Mouse (Mus musculus) right cerebral cortex, adult 18-20 months (tissue): ENCODE measurements around the gene Myl6b.
"Not testable (repeated sequence)": the region's sequence is repeated elsewhere in the genome, so short reads cannot be mapped to it uniquely, and the experiment has no call there.

Experiments used
- DNase-seq: peaks from one replicate; pipeline ENCODE4 v3.0.0; 2022; ENCODE audit warnings: mixed read lengths

The Myl6b gene

DNA sequence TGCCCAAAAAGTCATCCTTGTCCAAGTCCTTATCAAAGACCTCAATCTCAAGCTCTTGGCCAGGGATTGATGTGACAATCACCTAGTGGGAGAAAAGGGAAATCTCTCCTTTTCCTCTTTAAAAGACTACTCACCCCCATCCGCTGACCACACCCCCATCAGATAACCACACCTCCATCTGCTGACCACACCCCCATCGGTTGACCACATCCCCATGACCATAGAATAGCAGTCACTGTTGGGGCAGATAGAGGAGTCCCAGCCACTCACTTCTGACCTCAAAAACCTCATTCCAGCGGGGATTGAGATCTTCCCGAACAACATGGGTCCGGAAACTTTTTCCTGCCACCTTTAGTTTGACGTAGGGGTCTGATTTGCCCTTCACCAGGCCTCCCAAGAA lies 18.2 kb upstream of the Myl6b start:
- no peak for DNase-seq

DNA sequence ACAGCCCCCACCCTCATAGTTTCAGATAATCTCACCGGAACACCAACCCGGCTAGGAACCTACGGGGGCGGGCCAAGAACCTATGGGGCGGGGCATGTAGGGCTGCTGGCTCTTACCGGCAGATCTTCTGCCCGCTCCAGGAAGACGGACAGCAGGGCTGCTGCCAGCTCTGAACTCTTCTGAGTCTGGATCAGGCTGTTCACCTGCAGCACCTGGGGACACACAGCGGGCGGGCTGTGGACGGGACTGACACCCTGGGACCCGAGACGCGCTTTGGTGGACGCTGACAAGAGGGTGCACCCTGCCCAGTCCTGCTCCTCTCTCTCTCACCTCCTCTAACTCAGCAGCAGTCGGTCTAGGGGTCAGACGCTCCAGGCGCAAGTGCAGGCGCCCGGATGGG lies 17.5 kb upstream of the Myl6b start:
- no peak for DNase-seq

DNA sequence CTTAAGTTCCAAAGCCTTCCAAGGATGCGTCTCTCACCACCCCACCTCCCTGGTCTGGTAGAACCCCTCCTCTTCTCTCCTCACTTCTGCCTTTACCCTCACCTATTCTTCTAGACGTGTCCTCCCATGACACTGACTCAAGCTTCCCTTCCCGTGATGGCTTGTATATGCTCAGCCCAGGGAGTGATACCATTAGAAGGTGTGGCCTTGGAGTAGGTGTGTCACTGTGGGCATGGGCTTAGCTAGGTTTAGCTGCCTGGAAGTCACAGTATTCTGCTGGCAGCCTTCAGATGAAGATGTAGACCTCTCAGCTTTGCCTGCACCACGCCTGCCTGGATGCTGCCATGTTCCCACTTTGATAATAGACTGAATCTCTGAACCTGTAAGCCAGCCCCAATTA lies 16.6 kb upstream of the Myl6b start:
- DNase-seq: no peak

DNA sequence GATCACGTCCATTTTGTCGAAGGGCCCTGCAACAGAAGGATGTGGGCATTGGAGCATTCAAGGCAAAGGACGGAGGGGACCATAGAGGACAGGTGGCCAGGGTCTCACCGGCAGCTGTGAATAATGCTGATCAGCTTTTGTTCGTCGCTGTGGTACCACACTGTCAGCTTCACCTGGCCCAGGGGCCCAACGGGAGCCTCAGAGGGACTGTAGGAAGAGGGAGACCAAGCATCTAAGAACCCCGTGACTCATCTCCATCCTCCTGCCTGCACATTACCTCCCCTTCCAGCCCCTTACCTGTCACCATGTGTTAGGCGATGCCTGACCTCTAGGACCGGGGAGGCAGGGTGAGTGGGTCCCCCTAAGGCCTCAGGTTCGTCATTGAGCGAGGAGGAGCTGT lies 13.3 kb upstream of the Myl6b start:
- DNase-seq: no peak

DNA sequence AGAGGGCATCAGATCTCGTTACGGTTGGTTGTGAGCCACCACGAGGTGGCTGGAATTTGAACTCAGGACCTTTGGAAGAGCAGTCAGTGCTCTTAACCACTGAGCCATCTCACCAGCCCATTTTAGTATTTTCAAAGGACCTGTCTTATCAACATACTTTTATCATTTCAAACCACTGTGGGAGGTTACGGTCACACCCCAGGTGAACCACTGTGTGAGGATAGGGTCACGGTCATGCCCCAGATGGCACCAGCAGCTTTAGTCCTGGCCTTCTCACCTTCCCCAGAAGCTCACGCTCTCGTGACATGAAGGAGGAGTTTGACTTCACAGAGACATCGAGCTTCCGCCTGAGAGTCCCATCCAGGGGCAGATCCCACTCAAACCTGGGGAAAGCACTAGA lies 12.7 kb upstream of the Myl6b start:
- DNase-seq: no peak

DNA sequence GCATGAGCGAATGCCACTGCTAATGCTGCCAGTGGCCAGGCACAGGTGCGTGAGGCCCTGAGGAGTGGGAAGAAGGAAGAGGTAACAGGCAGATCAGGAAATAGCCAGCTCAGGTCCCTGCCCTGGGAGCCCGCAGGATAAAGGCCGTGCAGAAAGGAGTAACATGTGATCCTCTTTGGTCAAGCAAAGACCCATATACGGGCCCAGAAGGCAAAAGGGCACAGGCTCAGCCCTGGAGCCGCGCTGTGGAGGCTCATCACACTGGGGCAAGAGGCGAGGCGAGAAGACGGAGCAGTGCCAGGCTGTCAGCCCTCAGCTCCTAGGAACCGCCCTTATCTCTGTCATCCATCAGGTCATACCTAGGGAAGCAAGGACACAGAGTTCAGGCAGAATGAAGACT lies 11.8 kb upstream of the Myl6b start:
- DNase-seq: no peak

DNA sequence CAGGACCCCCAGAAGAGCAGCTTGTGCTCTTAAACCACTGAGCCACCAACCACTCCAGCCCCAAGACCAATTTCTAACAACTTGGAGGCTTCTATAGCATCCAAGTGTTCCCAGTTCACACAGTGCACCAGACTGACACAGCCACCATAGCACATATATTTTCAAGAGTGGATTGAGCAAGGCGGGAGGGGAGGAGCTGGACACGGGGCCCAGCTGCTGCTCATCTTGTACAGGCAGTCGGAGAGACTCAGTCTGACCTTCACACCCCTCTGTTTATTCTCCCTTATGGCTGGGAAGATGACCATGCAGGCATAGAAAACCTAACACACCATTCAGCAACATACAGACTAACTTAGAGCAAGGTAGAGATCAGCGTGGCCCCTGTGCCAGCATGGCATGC lies 11.3 kb upstream of the Myl6b start:
- DNase-seq: no peak

DNA sequence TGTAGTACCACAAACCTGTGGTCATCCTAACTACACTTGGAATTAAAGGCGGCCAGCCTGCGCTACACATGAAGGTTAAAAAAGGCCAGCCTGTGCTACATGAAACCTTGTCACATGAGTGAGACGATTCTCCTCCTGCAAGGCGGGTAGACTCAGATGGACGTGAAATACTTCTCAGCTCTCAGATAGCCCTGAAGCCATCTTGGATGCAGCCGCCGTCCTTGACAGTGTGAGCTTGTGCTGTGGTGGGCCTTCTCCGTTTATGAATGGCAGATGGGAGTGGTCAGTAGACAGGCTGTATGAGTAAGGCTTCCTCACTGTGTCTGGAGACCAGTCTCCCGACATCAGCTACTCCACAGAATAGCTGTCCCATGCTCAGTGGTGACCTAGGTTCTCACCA lies 10.7 kb upstream of the Myl6b start:
- DNase-seq: no peak

DNA sequence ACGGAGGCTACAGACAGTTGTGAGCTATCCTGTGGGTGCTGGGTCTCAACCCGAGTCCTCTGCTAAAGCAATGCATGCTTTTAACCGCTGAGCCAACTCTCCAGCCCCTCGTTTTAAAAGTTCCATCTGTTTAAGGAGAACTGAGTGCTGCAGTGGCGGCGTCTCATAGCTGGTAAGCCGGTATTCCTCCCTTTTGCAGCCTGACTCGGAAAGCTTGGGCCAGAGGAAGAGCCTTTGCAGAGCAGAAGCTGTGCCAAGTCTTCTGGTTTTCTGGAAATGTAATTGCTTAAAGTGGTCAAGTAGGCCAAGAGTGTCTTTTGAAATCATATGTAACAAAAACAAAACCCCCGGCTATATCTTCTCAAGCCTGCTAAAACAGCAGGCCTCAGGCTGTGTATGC lies 9.8 kb upstream of the Myl6b start:
- no peak for DNase-seq

DNA sequence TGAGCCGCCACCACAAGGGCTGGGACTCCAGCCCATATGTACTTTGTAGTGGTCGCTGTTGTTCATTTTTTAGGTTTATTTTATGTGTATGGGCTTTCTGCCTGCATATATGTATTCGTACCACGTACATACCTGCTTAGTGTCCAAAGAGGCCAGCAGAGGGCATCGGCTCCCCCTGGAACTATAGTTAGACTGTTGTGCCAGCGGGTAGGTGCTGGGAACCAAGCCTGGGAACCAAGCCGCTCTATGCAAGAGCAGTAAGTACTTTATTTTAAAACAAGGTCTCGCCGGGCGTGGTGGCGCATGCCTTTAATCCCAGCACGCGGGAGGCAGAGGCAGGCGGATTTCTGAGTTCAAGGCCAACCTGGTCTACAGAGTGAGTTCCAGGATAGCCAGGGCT lies 7.5 kb upstream of the Myl6b start:
- DNase-seq: no peak

DNA sequence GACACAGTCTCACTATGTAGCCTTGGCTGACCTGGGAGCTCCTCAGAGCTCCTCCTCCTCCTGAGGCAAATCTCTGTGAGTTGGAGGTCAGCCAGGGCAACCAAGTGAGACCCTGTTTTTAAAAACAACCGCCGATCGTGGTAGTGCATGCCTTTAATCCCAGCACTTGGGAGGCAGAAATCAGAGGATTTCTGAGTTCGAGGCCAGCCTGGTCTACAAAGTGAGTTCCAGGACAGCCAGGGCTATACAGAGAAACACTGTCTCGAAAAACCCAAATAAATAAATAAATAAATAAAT lies 6.8 kb upstream of the Myl6b start:
- not testable (repeated sequence) for DNase-seq

DNA sequence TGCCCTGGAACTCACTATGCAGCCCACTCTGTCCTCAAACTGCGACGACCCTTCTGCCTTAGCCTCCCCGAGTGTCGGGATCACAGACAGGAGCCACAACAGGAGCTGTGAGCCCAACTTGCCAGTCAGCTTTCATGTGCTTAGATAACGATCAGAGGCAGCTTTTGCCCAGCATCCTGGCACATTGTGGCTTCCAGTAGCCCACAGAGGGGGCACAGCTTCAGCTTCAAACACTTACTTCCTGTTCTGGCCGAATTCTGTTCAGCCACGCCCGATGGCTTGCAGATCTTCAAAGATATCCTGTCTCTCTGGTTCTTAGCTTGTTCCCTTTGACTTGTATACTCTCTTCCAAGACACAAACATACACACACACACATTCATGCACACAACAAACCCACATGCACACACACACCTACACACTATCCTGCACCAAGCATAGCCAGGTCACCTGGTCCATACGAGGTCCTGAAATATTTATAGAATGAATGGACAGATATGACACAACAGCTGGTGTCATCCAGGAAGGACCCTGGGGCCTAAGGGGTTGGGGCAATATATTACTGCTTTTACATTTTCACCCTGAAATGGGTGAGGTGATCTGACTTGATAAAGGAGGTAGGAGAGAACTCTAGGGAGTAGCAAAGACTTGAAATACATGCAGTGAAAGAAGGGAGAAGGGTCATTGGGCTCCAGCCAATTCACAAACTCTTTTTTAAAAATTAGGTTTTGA lies 6.3 kb upstream of the Myl6b start:
- DNase-seq: no peak

DNA sequence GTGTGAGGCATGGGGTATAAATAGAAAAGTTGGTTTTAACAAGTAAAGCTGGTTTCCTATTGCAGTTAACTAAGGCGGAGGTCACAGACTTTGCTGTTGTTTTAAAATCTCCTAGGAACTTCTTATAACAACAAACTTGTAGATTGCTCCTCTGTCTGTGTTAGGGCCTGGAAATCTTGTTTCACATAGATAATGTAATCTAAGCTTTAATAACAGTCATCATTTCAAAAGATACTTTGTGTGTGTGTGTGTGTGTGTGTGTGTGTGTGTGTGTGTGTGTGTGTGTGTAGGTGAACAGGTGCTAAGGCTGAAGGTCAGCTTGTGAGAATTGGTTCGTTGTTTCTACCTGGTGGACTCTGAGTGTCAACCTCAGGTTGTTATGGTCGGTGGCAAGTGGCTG lies 5.5 kb upstream of the Myl6b start:
- no peak for DNase-seq

DNA sequence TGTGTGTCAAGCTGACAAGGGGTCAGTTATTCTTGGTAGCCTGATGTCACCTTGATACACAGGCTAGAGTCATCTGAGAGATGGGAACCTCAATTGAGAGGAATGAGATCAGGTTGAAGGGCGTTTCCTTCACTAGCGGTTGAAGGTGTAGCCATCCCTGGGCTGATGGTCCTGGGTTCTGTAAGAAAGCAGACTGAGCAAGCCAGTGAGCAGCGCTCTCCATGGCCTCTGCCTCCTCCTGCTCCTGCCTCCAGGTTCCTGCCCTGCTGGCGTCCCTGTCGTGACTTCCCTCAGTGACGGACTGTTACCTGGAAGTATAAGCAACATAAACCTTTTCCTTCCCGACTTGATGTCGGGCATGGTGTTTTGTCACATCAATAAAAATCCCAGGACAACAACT lies 5.0 kb upstream of the Myl6b start:
- no peak for DNase-seq

DNA sequence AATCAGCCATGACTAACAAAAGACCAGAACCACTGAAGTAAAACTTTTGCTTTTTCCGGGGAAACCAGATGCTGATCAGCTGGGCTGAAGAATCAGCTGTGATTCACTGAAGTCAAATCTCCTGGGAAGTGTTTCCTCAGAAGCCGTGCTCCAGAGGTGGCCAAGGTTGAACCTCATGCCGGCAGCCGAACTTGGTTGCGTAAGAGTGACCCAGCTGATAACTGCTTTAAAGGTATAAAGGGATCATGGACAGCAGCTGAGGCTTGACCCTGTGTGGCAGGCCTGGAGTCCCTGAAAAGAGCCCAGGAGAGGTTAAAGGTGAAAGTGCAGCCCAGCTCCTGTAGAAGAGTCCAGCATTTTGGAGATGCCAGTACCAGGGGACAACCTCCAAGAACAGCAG lies 3.9 kb upstream of the Myl6b start:
- DNase-seq: no peak

DNA sequence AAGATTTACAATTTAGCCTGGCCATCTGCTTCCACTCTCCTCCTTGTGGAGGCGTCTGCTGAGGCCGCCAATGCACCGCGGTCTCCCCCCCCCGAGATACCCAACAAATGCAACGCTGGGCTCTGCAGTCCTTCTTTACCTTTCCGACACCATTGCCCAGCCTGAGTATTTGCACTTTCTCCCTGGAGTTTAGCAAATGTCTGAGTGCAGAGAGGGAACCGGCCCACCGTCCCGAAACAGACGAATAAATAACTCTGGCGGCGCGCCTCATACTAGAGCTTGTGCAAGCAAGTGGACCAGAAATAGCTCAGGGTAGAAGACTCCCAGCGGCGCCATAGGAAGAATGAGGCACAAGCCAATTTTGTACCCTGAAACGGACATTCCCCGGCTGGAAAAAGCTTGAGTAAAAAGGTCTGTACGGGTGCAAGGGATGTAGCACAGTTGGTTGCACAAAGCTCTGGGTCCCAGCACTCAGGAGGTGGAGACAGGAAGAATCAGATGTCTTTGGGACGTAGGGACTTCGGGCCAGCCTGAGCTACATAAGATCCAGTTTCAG lies 709 bp upstream of the Myl6b start:
- peak; percentile 58 for DNase-seq

DNA sequence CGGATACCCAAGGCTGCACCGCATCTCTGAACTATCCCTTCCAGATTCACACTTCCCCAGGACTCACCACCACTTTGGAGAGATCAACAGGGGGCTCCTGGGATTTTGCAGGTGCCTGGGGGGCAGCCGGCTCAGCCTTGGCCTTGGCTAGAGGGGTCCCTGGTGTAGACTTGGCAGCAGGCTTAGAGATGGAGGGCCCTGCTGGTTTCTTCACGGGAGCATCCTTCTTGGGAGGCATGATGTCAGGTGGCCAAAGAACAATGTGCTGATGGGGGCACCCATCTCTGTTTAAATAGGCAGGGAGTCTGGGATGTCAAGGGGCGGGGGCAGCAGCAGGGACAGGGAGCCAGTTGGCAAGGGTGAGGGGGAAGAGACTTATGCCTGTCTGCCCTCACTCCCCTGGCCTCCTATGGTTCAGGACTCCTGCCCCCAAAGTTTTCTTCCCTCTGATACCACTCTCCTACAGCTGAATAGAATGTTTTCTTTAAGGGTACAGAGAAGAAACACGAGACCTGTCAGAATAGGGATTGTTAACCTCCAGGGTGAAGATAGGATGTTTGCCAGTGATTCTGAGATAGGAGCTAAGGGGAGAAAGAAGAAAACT lies 1.2 kb downstream of the Myl6b start:
- no peak for DNase-seq

DNA sequence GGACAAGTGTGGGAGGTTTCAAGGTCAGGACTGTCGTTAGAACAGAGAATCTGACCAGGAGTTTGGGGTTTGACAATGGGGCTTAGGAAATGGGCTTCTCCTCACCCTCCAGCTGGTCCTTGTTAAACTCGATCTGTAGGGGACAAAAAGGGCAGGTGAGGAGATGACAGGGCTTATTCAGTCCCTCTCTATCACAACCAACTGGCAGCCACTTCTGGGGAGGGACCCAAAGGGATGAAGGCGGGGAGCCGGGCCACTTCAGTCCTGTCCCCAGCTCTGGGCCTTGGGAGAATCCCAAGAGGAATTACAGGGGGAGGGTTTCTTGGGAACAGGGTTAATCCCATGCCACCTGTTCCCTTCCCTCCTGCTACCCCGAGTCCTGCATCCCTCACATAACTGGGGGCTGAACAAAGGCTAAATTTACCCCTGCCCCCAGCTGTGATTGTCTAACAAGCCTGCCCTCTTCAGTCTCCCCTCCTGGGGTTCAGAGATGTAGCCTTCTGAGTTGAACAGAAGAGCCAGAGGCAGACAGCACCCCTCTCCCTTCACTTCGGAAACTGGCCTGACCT lies 1.9 kb downstream of the Myl6b start:
- no peak for DNase-seq

DNA sequence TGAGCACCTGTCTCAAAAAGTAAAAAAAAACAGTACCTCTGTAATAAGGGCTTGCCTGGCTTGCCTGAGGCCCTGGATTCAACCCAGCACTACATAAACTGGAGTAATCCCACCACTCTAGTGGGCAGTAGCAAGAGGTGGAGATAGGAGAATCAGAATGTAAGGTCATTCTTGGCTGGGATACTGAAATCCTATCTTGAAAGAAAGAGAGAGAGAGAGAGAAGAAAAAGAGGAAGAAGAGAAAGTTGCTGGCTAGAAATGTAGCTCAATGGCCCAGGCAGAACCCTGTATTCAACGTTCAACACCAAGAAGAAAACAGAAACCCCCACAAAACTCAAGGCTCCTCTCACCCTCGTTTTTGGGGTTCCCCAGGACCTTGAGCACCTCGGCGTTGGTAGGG lies 2.6 kb downstream of the Myl6b start:
- DNase-seq: no peak

DNA sequence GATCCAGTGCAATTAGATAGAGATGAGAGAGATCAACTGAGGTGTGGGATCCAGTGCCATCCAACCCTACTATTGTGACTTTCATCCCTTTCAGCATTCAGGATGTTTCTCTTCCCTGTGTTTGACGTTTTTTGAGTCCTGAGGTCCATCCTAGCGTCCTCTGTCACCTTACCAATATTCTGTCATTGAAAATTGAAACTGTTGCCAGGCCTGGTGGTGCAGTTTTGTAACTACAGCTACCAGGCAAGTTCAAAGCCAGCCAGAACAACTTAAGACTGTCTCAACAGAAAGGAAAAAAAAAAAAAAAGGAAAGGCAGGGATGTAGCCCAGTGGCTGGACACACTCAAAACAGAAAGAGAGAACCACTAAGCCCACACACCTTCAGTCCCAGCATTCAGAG lies 3.2 kb downstream of the Myl6b start:
- no peak for DNase-seq

DNA sequence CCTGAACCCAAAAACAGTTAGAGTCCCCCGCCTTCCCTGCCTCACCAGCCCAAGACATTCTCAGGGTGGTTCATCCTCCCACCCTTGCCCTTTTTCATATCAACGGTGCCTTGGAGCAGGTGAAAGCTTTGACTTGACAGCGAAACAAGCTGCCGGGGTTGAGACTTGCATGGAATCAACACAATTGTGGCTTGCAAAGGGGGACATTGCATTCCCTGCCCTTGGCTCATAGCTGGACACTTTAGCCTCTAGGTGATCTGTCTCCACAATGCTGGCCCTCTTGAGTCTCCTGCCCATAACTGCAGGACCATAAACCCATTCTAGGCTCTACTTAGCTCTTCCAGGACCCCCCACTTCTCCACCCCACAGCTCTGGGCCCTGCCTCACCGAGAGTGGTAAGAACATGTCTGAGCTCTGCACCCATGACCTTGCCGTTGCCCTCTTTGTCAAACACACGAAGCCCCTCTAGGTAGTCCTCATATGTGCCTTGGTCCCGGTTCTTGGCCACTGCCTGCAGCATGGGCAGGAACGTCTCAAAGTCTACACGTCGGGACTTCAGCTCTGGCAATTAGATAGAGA lies 3.7 kb downstream of the Myl6b start:
- no peak for DNase-seq

DNA sequence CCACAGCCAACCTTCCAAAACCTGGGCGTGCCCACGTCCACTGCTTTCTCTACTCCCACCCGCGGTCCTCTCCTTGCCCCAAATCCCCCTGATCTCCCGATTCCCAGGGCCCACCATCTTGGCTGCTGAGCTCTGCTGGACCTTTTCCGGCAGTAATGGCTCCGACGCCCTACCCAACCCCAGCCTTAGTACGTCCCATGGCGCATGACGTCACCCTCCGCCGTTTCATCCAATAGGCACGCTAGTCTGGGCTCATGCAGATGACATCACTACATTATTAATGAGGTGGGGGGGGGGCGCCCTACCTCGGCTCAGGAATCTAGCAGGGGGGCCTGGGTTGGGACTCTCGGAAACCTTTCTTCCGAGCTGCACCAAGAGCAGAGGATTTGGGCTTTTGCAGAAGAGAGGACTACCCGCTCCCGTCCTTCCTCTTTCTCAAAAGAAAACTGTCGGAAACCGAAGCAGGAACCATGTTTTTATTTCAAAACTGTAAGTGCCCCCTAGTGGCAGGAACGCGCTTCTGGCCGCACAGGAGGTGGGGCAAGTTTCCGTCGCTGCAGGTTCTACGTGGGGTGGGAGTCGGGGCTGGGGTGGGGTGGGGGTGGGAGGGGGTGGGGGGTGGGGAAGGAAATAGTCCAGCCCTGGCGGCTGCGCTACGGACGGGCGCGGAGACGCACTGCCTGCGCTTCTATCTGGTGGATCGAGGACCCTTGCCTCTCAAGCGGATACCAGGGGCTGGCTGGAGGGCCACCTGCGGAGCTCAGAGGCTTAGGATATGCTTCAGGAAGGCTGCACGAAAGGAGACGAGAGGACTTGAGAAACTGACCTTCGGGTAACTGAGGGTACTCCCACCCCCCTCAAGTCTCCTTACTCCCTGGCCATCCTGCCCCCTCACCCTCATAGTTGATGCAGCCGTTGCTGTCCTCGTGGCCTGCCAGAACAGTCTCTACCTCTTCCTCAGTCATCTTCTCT lies 4.5 kb downstream of the Myl6b start, which contains the start of gene Myl6:
Myl6 (minus strand) TSS at position 451 of the 972 bp plus-strand sequence.
- peak; percentile 98 for DNase-seq

DNA sequence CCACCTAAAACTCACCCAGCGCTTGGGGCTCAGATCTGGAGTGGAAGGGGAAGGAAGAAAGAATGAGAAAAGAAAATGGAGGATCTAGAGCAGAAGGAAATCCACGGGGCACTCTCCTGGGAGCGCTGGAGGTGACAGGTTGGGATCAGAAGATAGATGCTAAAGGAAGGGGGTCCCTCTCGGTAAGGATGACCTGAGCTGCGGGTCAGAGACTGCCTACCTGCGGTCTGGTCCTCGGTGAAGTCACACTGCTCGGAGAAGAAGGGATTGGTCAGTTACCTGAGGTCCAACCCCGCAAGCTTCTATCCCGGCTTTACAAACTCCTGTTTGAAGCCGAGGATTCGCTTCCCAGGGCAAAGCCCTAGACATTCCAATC lies 5.2 kb downstream of the Myl6b start:
- DNase-seq: no peak
